Mouse (Mus musculus): ENCODE results near the gene Pigv.

Gene Pigv

DNA sequence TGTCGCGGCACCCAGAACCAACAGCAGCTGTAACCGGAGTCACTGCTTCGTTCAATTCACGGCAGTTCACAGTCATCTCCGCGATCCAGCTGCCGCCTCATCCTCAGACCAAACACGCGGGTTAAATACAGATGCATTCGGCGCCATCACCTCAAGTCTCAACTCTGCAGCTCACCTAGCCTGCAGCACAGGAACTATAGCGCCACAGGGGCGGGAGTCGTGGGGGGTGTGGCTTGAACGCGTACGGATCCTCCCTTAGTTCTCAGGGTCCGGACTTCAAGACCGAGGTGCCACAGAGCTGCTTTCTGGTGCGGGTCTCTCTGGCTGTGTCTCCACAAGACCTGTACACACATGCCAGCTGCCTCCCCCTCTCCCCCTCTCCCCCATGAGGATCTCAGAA lies 26.8 kb downstream of the Pigv start:
- no peak for DNase-seq (ENCODE audit: low spot score)

- no peak for DNase-seq (ENCODE audit: low spot score)
These were observed 27.3 kb downstream of the Pigv start for GRCm38 (mm10) chr4:133645195-133645594.

- DNase-seq (ENCODE audit: low spot score), result no peak
These were observed 38.4 kb downstream of the Pigv start for GRCm38 (mm10) chr4:133634043-133634410.

- DNase-seq (ENCODE audit: low spot score), result peak; percentile 81
These were observed 39.0 kb downstream of the Pigv start for GRCm38 (mm10) chr4:133633332-133634042.

- peak; percentile 20 for DNase-seq (ENCODE audit: low spot score)
These were observed 39.7 kb downstream of the Pigv start for GRCm38 (mm10) chr4:133632483-133633327.

GRCm38 (mm10) chr4:133631769-133632411 lies 40.6 kb downstream of the Pigv start:
- no peak for DNase-seq (ENCODE audit: low spot score)

- no peak for DNase-seq (ENCODE audit: low spot score)
These were observed 41.2 kb downstream of the Pigv start for GRCm38 (mm10) chr4:133631071-133631768.

DNA sequence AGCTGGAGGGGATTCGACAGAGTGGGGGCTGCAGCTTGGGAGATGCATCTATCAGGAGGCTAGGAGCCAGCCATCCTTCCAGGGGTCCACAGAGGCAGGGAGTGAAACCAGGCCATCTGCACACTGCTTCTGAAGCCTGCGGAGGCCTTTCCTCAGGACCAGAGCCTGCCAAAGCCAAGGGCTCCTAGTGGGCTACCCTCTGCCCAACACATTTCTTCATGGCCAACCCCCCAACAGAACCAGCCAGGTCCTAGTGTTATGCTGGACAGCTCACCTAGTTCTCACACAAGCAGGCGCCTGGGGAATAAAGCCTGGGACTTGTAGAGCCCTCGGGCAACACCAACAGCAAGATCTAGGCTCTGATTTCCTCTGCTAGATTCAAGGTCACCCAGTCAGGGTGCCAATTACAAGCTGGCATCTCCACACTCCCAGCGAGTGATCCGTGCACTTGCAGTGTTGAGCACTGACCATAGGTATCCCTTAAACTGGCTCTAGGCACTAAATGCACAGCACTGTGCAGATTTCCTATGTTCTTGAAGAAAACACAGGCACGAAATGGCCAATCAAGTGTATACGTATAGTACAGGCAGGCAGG lies 42.0 kb downstream of the Pigv start:
- DNase-seq (ENCODE audit: low spot score), result no peak

DNA sequence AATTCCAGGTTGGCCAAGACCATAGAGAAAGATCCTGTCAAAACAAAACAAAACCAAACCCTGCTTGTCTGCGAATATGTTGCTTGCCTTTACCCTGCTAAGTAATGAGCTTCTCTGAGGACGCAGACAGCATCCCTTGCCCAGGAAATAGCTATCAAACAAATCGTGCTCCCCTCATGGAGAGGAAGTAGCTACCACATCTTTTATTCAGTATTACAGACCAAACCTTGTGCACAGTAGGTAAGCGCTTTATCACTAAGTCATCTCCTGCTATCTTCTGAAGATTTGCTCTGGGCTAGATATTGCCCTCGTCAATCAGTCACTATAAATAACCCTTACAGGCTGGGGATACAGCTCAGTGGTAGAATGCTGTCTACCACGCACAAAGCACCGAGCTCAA lies 43.3 kb downstream of the Pigv start:
- no peak for DNase-seq (ENCODE audit: low spot score)

DNA sequence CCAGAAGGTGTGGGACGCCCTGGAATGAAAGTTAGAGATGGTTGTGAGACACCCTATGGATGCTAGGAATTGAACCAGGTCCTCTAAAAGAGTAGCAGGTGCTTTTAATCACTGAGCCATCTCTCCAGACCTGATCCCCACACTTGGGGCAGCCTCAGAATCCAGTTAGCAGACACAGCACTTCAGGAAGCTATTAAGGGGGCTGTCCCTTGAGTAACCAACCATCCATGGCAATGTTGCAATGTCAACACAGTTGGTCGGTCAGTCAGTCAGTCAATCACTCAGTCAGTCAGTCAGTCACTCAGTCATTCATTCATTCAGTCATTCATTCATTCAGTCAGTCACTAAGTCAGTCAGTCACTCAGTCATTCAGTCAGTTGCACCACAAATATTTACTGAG lies 43.9 kb downstream of the Pigv start:
- no peak for DNase-seq (ENCODE audit: low spot score)

- DNase-seq (ENCODE audit: low spot score), result no peak
These were observed 45.4 kb downstream of the Pigv start for GRCm38 (mm10) chr4:133627039-133627438.

DNA sequence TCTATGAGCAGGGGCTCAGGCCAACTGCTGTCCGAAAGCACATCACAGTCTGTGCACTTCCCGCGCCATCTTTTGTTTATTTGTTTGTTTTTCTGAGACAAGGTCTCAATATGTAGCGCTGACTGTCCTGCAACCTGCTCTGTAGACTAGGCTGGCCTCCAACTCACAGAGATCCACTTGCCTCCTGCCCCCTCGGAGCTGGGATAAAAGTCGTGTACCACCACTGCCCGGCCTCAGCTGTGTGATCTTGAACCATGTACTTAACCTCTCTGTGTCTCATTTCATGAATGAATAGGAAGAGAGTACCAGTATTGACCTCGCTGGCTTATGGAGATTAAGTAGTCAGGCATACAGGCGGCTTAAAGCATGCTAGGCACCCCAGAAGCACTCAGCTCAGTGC lies 45.8 kb downstream of the Pigv start:
- DNase-seq (ENCODE audit: low spot score), result no peak

GRCm38 (mm10) chr4:133626221-133626620 lies 46.2 kb downstream of the Pigv start:
- DNase-seq (ENCODE audit: low spot score), result no peak

DNA sequence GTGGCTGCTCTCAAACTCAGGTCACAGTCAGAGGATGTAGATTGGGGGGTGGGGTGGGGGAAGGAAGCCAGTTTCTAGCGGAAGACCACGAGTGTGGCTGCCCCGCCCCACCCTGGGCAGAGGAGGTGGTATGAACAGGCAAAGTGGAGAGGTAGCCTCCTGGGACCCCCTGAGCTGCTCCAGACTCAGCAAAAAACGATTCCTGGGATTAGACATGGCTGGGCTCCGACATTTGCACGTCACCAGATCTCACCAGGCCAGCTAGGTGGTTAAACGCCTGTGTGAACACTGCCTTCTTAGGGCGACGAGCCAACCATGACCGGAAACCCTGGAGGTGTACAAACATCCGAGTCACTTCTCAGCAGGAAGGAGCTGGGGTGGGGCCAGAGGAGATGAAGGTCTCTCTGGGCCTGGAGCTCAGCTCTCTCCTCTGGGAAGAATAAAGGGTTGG lies 46.8 kb downstream of the Pigv start:
- no peak for DNase-seq (ENCODE audit: low spot score)

DNA sequence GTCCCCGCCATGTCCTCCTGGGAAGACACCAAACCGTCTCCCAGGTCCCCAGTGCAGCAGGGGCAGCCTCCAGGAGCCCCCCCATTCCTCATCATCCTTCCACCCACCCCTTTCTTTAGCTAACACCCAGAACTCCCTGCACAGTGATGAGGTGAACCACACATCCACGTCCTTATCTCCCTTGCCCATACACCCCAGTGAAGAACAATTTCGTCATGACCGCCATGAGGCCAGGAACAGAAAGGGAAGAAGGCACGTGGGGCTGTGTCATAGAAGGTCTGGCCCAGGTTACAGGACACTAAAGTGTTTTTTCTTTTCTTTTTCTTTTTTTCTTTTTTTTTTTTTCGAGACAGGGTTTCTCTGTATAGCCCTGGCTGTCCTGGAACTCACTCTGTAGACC lies 47.6 kb downstream of the Pigv start:
- no peak for DNase-seq (ENCODE audit: low spot score)

DNA sequence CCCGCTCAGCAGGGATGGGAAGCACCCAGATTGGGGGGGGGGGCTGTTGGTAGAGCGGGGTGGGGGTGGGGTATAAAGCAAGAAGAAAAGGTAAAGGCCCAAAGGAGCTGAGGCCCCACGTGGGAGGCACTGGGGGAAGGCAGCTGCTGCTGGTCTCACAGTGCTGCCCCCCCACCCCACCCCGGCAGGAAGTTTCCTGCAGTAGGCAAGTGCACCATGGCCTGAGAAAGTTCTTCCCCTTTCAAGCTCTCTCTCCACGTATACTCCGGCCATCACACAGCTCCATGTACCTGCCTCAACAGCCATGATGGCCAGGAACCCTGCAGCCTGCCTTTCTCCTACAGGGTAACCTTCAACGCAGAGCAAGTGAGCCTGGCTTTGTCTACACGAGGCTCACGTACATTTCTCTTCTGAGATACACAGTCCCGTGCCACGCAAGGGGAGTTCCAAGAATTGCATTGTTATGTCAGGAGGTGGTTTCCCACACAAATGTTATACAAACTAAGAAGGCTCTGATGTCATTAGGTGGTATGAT lies 50.2 kb downstream of the Pigv start:
- no peak for DNase-seq (ENCODE audit: low spot score)

DNA sequence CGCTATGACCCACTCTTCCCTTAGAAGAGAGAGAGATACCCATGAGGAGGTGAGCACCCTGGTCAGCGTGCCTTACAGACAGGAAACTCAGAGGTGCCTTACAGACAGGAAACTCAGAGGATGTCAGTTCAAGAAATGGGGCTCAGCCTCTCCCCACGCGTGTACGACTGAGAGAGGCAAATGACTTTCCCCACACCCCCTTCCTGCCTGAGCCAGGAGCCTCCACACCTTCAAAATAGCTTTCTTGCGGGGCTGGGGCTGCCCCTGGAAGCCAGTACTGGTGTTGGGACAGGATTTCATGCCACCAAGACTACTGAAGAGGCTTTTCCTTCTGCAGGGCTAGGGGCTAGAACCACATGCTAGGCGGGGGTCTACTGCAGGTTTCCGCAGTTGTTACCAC lies 51.8 kb downstream of the Pigv start:
- no peak for DNase-seq (ENCODE audit: low spot score)

DNA sequence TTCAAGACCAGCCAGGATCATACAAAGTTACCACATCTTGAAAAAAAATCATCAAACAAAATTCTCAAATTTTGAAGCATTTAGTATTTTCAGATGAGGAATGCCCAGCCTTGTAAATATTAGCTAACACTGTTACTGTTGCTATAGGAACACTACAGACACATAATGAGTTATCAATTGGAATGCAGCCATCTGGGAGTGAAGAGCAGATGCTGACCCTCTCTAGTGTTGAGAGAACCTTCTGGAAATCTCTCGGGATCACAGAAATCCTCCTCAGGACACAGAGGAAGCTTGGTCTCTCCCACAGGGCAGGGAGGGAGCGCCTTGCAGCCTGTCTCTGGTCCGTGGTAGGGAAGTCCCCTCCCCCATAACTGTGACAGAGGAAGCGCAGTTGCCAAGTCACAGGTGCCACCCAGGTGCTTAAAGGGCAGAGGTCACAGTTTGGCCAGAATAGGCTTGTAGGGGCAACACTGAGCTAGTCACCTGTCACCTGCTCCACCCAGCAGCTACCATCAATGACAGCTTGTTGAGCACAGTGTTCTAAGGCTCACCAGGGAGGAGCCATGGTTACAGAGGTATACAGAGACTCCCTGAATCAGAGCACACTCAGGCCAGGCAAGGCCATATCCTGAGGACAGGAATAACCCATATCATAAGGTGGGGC lies 52.8 kb downstream of the Pigv start:
- no peak for DNase-seq (ENCODE audit: low spot score)

DNA sequence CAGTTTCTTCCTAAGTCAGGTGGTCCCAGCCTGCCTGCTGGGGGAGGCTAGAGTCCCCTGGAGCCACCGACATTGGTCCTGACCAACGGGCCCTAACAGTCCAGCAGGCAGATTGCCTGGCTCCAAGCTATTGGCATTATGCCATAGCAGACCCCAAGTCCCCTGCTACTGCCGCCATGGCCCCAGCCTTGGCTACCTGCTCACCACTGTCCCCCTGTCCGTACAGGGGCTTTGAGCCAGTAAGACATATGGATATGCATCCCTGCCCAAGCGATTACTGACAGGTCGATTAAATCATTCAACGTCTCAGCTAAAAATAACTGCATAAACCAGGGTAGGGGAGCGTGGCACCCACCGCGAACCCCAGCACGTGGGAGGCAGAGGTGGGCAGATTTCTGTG lies 54.5 kb downstream of the Pigv start:
- DNase-seq (ENCODE audit: low spot score), result no peak

DNA sequence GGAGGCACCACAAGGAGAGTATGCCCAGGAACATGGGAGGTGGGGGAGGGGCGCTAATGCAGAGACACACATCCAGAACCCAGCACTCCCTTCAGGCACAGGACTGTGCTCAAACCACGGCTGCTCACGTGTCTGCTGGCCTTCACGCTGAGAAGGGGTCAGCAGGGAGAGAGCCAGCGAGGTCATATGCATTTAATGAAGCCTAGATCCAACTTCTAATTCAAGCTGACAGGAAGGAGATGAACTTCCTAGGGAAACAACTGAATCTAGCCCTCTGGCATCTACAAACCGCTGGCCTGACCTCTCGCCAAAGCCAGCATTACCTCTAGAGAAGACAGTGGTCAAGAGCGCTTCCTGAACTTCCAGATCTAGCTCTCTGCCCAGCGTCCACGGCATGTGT lies 57.0 kb downstream of the Pigv start:
- no peak for DNase-seq (ENCODE audit: low spot score)

DNA sequence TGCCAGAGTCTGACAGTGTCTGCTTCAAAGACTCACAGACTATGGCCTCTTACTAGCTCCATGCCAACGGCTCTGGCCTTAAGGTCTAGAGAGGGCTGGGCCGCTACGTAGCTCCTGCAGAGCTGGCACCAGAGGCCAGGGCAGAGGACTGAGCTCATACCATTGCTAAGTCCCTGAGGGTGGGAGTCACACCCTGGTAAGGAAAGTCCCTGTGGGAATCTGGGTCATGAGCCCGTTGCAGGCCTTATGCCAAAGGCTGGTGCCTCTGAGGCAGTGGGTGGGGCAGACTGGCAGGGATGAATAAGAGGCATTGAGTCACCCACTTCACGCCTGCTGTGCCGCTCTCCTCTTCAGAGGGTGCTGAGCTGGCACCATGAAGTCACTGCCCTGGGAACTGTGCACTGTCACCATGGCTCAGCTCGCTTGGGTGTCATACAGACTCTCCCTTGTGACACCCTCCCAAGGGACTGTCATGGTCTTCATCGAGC lies 58.1 kb downstream of the Pigv start:
- DNase-seq (ENCODE audit: low spot score), result no peak

Data from yolk sac, embryonic 10.5 days (tissue).